Mouse (Mus musculus) testis, adult 2 months (tissue): ENCODE data around the gene Fgl2. TPM values are rescaled to one million over a fixed set of nuclear protein-coding genes. Genes with fewer than 3 reads are reported as not detected.
A peak's percentile ranks its signal among the peaks of the same experiment; 100 is the strongest.

Source experiments
- H3K27ac ChIP-seq: fragments of 200-500 bp; 2 replicates; pipeline ENCODE4 v1.5.1; 2012; ENCODE audit warnings: low read depth, low read length; ENCODE audit not compliant: control insufficient read depth, insufficient read depth
- H3K27me3 ChIP-seq: fragments of 200-500 bp; 2 replicates; pipeline ENCODE4 v1.6.1; 2012; ENCODE audit warnings: mild to moderate bottlenecking, low read length, moderate library complexity; ENCODE audit not compliant: control insufficient read depth, insufficient read depth
- H3K36me3 ChIP-seq: fragments of 200-500 bp; 2 replicates; pipeline ENCODE4 v1.6.1; 2012; ENCODE audit warnings: mild to moderate bottlenecking, low read length; ENCODE audit not compliant: control insufficient read depth, insufficient read depth
- H3K4me1 ChIP-seq: fragments of 200-500 bp; 2 replicates; pipeline ENCODE4 v1.6.1; 2012; ENCODE audit warnings: low read length; ENCODE audit not compliant: control insufficient read depth, insufficient read depth
- H3K4me3 ChIP-seq: fragments of 200-500 bp; 2 replicates; pipeline ENCODE4 v1.5.1; 2012; ENCODE audit warnings: low read depth, mild to moderate bottlenecking, low read length, moderate library complexity, mixed read lengths; ENCODE audit not compliant: control insufficient read depth
- CTCF ChIP-seq: fragments of 200-500 bp; IDR thresholded peaks from 2 replicates; pipeline ENCODE4 v1.5.1; 2012; ENCODE audit warnings: low read depth, mild to moderate bottlenecking, inconsistent platforms, low read length, moderate library complexity; ENCODE audit not compliant: control insufficient read depth, insufficient read depth, insufficient replicate concordance
- POLR2A ChIP-seq: fragments of 200-500 bp; IDR thresholded peaks from 2 replicates; pipeline ENCODE4 v1.6.1; 2012; ENCODE audit warnings: low read depth, mild to moderate bottlenecking, inconsistent platforms, low read length, moderate library complexity; ENCODE audit not compliant: control insufficient read depth
- polyA plus RNA-seq: library from polyadenylated mRNA; depleted of rRNA; stranded (reverse); fragments of >200 nt; gene quantifications from 2 replicates; pipeline ENCODE4 v1.2.3, GENCODE M21; 2012

Fgl2 gene
- polyA plus RNA-seq, 1 experiment = 10.0 TPM

- no peak overlapping the region for H3K4me3 ChIP-seq
- H3K27ac ChIP-seq = no peak overlapping the region
- no peaks in the 10 kb centered on the region for H3K4me1 ChIP-seq
- TF ChIP-seq CTCF (no peak), POLR2A (no peak)
- H3K36me3 ChIP-seq = no peaks in the 10 kb centered on the region
- H3K27me3 ChIP-seq = no peaks in the 10 kb centered on the region
Measured at GRCm38 (mm10) chr5:21395205-21395840, 22.9 kb downstream of the Fgl2 start.

DNA sequence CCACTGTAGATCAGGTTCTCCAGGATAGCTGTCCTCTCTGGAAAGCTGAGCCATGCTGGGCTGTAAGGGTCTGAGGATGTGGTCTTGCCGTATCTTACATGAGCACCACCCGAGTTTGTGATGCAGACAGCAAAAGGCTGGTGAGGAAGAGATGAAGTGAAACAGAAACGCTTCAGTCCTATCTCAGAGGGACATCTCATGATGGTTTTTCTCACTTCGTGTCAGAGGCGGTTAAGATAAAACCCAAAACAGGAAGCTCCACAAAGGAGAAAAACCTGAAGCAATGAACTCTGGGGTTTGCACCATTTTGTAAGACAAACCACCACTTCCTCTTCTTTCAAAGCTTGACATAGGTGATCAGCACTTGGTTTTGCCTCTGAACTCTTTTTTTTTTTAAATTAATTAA is 38.8 kb downstream of the Fgl2 start:
- Histone ChIP-seq H3K27ac (peak overlapping the region; percentile 12; the same call in 1 of the 2 replicates), H3K4me1 (no peaks in the 10 kb centered on the region), H3K36me3 (no peaks in the 10 kb centered on the region), H3K4me3 (no peak overlapping the region; the same call in 1 of the 2 replicates), H3K27me3 (no peaks in the 10 kb centered on the region)
- TF ChIP-seq POLR2A = no peak
- no peak for TF ChIP-seq CTCF

GRCm38 (mm10) chr5:21412056-21412455 is 39.6 kb downstream of the Fgl2 start:
- H3K4me1 ChIP-seq = no peaks in the 10 kb centered on the region
- no peaks in the 10 kb centered on the region for H3K27me3 ChIP-seq
- no peaks in the 10 kb centered on the region for H3K36me3 ChIP-seq
- no peak overlapping the region for H3K4me3 ChIP-seq
- no peak overlapping the region for H3K27ac ChIP-seq
- TF ChIP-seq POLR2A (no peak), CTCF (no peak)

DNA sequence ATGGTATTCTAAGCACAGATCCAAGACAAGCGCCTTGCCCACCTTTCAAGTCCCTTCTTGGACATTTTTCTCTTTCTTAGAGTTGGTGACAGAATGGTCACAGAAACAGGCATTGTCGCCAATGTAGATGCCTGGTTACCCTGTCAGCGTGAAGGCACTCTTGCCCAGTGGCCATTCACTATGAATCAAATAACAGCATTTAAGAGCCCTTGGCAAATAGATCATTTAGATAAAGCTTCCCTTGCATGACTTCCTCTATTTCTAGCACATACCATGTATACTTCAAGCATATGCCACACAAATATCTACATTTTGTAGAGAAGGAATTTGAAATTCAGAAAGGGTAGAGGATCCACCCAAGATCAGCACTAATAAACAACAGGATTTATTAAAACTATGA is 40.9 kb downstream of the Fgl2 start:
- H3K4me3 ChIP-seq = no peak overlapping the region
- H3K36me3 ChIP-seq = no peaks in the 10 kb centered on the region
- TF ChIP-seq CTCF = no peak
- no peak for TF ChIP-seq POLR2A
- H3K4me1 ChIP-seq = no peaks in the 10 kb centered on the region
- H3K27ac ChIP-seq = no peak overlapping the region
- H3K27me3 ChIP-seq = no peaks in the 10 kb centered on the region

DNA sequence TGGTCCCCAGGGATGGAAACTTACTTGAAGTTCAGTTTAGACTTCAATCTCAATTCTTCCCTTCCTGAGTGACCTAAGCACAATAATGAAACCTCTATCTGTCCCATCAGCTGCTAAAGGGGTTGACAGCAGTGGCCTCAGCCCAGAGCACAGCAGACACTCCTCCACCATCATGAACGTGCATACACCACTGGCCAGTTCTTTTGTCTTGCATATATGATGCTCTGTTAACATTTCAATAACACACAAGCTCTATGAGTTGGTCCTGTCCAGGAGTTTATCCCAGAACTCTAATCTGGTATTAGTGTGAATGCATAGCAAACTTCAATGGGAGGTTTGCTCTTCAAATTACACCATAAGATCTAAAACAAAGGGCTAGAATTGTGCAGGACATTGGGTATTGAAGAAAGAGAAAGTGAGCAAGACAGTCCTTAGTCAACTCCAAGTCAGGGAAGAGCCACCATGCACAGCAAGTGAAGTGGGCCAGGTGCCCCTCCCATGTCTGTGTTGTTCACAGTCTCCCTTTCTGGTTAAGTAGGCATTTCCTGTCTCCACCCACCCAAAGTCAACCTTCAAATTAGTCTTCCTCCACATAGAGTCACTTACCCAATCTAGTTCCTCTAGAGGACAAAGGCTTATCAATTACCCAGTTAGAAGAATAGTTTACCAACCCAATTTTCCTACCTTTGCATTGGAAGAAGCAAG is 41.8 kb downstream of the Fgl2 start:
- Histone ChIP-seq H3K4me1 (no peaks in the 10 kb centered on the region), H3K4me3 (no peak overlapping the region), H3K27ac (no peak overlapping the region), H3K36me3 (no peaks in the 10 kb centered on the region), H3K27me3 (no peaks in the 10 kb centered on the region)
- no peak for TF ChIP-seq POLR2A
- no peak for TF ChIP-seq CTCF

DNA sequence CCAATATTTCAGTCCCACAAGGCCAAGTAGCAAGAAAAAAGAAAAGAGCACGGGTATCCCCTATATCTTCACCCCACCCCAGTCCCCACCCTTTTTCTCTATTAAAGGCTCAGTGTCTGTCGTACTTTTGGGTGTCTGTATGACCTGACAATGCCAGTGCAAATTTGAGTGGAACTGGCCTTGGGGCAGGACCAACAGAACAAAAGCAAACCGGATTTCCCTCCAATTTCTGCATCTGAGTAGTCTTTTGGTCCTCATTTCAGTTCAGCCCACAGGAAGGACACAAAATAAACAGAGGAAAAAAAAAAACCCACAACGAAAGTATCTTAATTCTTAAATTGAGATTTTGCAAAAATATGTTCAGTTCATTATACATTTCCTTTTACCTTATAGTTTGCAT is 46.2 kb downstream of the Fgl2 start:
- Histone ChIP-seq H3K36me3 (no peaks in the 10 kb centered on the region), H3K4me3 (no peak overlapping the region), H3K4me1 (no peaks in the 10 kb centered on the region), H3K27me3 (no peaks in the 10 kb centered on the region), H3K27ac (no peak overlapping the region)
- no peak for TF ChIP-seq POLR2A
- no peak for TF ChIP-seq CTCF

GRCm38 (mm10) chr5:21420609-21421008 is 48.2 kb downstream of the Fgl2 start:
- Histone ChIP-seq H3K27me3 (no peaks in the 10 kb centered on the region), H3K4me3 (no peak overlapping the region), H3K27ac (no peak overlapping the region), H3K4me1 (0 out of 2 replicates have a peak, but pooled peaks cover 2% of the 10 kb centered on the region), H3K36me3 (no peaks in the 10 kb centered on the region)
- TF ChIP-seq POLR2A (no peak), CTCF (no peak)
